Mouse (Mus musculus): ENCODE data around the gene Gm10337. TPM values are rescaled to one million over a fixed set of nuclear protein-coding genes. Genes with fewer than 3 reads are reported as not detected.

Gm10337 gene
- polyA plus RNA-seq, 1 experiment from 2014 or later, result 4.3 TPM

- H3K4me2 ChIP-seq (replicated peaks), result peak overlapping the region; percentile 71
- ATAC-seq (ENCODE audit: low FRiP score), result peak; percentile 82
- H3K9ac ChIP-seq, result peak overlapping the region; percentile 93
- peaks cover 7% of the 10 kb centered on the region for H3K4me1 ChIP-seq
- under 1% methylated on average over 30 of the region's 67 CpGs for WGBS
- no peaks in the 10 kb centered on the region for H3K9me3 ChIP-seq (replicated peaks)
- peaks cover 19% of the 10 kb centered on the region for H3K36me3 ChIP-seq
- H3K4me3 ChIP-seq, result peak overlapping the region; percentile 81
- H3K27ac ChIP-seq, result peak overlapping the region; percentile 98
- no peaks in the 10 kb centered on the region for H3K27me3 ChIP-seq
Observed at GRCm38 (mm10) chr15:102470605-102471294, 32.8 kb upstream of the Gm10337 start.

GRCm38 (mm10) chr15:102471295-102471645 is 32.3 kb upstream of the Gm10337 start:
- H3K9me3 ChIP-seq (replicated peaks), result no peaks in the 10 kb centered on the region
- H3K4me2 ChIP-seq (replicated peaks), result peak overlapping the region; percentile 71
- H3K27ac ChIP-seq, result peak overlapping the region; percentile 98
- H3K9ac ChIP-seq, result peak overlapping the region; percentile 93
- H3K4me1 ChIP-seq, result peaks cover 7% of the 10 kb centered on the region
- peak; percentile 0; the same call in 1 of the 2 replicates for ATAC-seq (ENCODE audit: low FRiP score)
- no peaks in the 10 kb centered on the region for H3K27me3 ChIP-seq
- 0% methylated on average over 10 of the region's 10 CpGs for WGBS
- H3K36me3 ChIP-seq, result peaks cover 24% of the 10 kb centered on the region
- peak overlapping the region; percentile 81 for H3K4me3 ChIP-seq

GRCm38 (mm10) chr15:102471727-102472126 is 31.8 kb upstream of the Gm10337 start:
- H3K27me3 ChIP-seq, result no peaks in the 10 kb centered on the region
- no peak for ATAC-seq (ENCODE audit: low FRiP score)
- H3K4me1 ChIP-seq, result peaks cover 7% of the 10 kb centered on the region
- peak overlapping the region; percentile 93 for H3K9ac ChIP-seq
- no peak overlapping the region for H3K27ac ChIP-seq
- H3K4me3 ChIP-seq, result peak overlapping the region; percentile 81
- H3K9me3 ChIP-seq (replicated peaks), result no peaks in the 10 kb centered on the region
- H3K36me3 ChIP-seq, result peaks cover 27% of the 10 kb centered on the region
- H3K4me2 ChIP-seq (replicated peaks), result peak overlapping the region; percentile 71

- no peak overlapping the region for H3K27ac ChIP-seq
- peaks cover 7% of the 10 kb centered on the region for H3K4me1 ChIP-seq
- WGBS, result 74% methylated on average over 2 of the region's 2 CpGs
- no peak for ATAC-seq (ENCODE audit: low FRiP score)
- H3K9ac ChIP-seq, result no peak overlapping the region
- H3K36me3 ChIP-seq, result peaks cover 35% of the 10 kb centered on the region
- H3K27me3 ChIP-seq, result no peaks in the 10 kb centered on the region
- 0 out of 2 replicates have a peak overlapping the region, but pooled peaks have one; percentile 14 for H3K4me2 ChIP-seq (replicated peaks)
- H3K9me3 ChIP-seq (replicated peaks), result no peaks in the 10 kb centered on the region
- no peak overlapping the region for H3K4me3 ChIP-seq
Observed at GRCm38 (mm10) chr15:102473246-102473645, 30.3 kb upstream of the Gm10337 start.

- no peaks in the 10 kb centered on the region for H3K9me3 ChIP-seq (replicated peaks)
- peaks cover 7% of the 10 kb centered on the region for H3K4me1 ChIP-seq
- no peak overlapping the region for H3K4me3 ChIP-seq
- no peak overlapping the region for H3K4me2 ChIP-seq (replicated peaks)
- H3K36me3 ChIP-seq, result peaks cover 46% of the 10 kb centered on the region
- 93% methylated on average over 2 of the region's 2 CpGs for WGBS
- no peak overlapping the region for H3K27ac ChIP-seq
- H3K27me3 ChIP-seq, result no peaks in the 10 kb centered on the region
- no peak overlapping the region for H3K9ac ChIP-seq
- no peak for ATAC-seq (ENCODE audit: low FRiP score)
Observed at GRCm38 (mm10) chr15:102474520-102474919, 29.0 kb upstream of the Gm10337 start.

GRCm38 (mm10) chr15:102483136-102483535 is 20.4 kb upstream of the Gm10337 start:
- H3K4me1 ChIP-seq, result no peaks in the 10 kb centered on the region
- no peak overlapping the region for H3K4me2 ChIP-seq (replicated peaks)
- H3K9ac ChIP-seq, result no peak overlapping the region
- H3K4me3 ChIP-seq, result no peak overlapping the region
- peaks cover 75% of the 10 kb centered on the region for H3K36me3 ChIP-seq
- WGBS, result 95% methylated on average over 3 of the region's 3 CpGs
- no peak for ATAC-seq (ENCODE audit: low FRiP score)
- H3K9me3 ChIP-seq (replicated peaks), result no peaks in the 10 kb centered on the region
- no peaks in the 10 kb centered on the region for H3K27me3 ChIP-seq
- no peak overlapping the region for H3K27ac ChIP-seq

GRCm38 (mm10) chr15:102485853-102486252 is 17.7 kb upstream of the Gm10337 start:
- no peaks in the 10 kb centered on the region for H3K27me3 ChIP-seq
- no peaks in the 10 kb centered on the region for H3K4me1 ChIP-seq
- no peak overlapping the region for H3K9ac ChIP-seq
- 94% methylated on average over 12 of the region's 12 CpGs for WGBS
- H3K36me3 ChIP-seq, result peaks cover 86% of the 10 kb centered on the region
- no peaks in the 10 kb centered on the region for H3K9me3 ChIP-seq (replicated peaks)
- no peak for ATAC-seq (ENCODE audit: low FRiP score)
- no peak overlapping the region for H3K4me3 ChIP-seq
- no peak overlapping the region for H3K27ac ChIP-seq
- no peak overlapping the region for H3K4me2 ChIP-seq (replicated peaks)

- no peak overlapping the region for H3K9ac ChIP-seq
- no peak overlapping the region for H3K4me2 ChIP-seq (replicated peaks)
- H3K36me3 ChIP-seq, result peaks cover 80% of the 10 kb centered on the region
- no peaks in the 10 kb centered on the region for H3K9me3 ChIP-seq (replicated peaks)
- H3K4me3 ChIP-seq, result no peak overlapping the region
- no peaks in the 10 kb centered on the region for H3K4me1 ChIP-seq
- 65% methylated on average over 1 of the region's 1 CpGs for WGBS
- no peak for ATAC-seq (ENCODE audit: low FRiP score)
- no peak overlapping the region for H3K27ac ChIP-seq
- no peaks in the 10 kb centered on the region for H3K27me3 ChIP-seq
Observed at GRCm38 (mm10) chr15:102487664-102488063, 15.9 kb upstream of the Gm10337 start.

GRCm38 (mm10) chr15:102498322-102498721 is 5.2 kb upstream of the Gm10337 start:
- 92% methylated on average over 3 of the region's 3 CpGs for WGBS

GRCm38 (mm10) chr15:102499370-102499769 is 4.2 kb upstream of the Gm10337 start:
- Histone ChIP-seq H3K4me2 (replicated peaks) (no peak overlapping the region), H3K4me3 (no peak overlapping the region), H3K9ac (no peak overlapping the region), H3K36me3 (peaks cover 88% of the 10 kb centered on the region), H3K9me3 (replicated peaks) (no peaks in the 10 kb centered on the region), H3K27ac (no peak overlapping the region), H3K4me1 (no peaks in the 10 kb centered on the region), H3K27me3 (no peaks in the 10 kb centered on the region)
- no peak for ATAC-seq (ENCODE audit: low FRiP score)
- WGBS, result 81% methylated on average over 3 of the region's 3 CpGs

More at GRCm38 (mm10) chr15:102498322-102498721, 5.2 kb upstream of the Gm10337 start:
- no peak for ATAC-seq (ENCODE audit: low FRiP score)
- H3K4me3 ChIP-seq, result no peak overlapping the region
- H3K27ac ChIP-seq, result no peak overlapping the region
- no peaks in the 10 kb centered on the region for H3K4me1 ChIP-seq
- H3K4me2 ChIP-seq (replicated peaks), result no peak overlapping the region
- H3K27me3 ChIP-seq, result no peaks in the 10 kb centered on the region
- no peak overlapping the region for H3K9ac ChIP-seq
- no peaks in the 10 kb centered on the region for H3K9me3 ChIP-seq (replicated peaks)
- peaks cover 86% of the 10 kb centered on the region for H3K36me3 ChIP-seq

- Histone ChIP-seq H3K27ac (no peak overlapping the region), H3K4me1 (no peaks in the 10 kb centered on the region)
Observed at GRCm38 (mm10) chr15:102499851-102500250, 3.7 kb upstream of the Gm10337 start.

GRCm38 (mm10) chr15:102500479-102500878 is 3.0 kb upstream of the Gm10337 start:
- WGBS, result 92% methylated on average over 5 of the region's 5 CpGs

More at GRCm38 (mm10) chr15:102499851-102500250, 3.7 kb upstream of the Gm10337 start:
- Histone ChIP-seq H3K36me3 (peaks cover 87% of the 10 kb centered on the region), H3K4me2 (replicated peaks) (no peak overlapping the region), H3K4me3 (no peak overlapping the region), H3K9ac (no peak overlapping the region), H3K27me3 (no peaks in the 10 kb centered on the region), H3K9me3 (replicated peaks) (no peaks in the 10 kb centered on the region)
- ATAC-seq (ENCODE audit: low FRiP score), result no peak
- 90% methylated on average over 6 of the region's 6 CpGs for WGBS

More at GRCm38 (mm10) chr15:102500479-102500878, 3.0 kb upstream of the Gm10337 start:
- Histone ChIP-seq H3K27ac (no peak overlapping the region), H3K36me3 (peaks cover 88% of the 10 kb centered on the region), H3K4me2 (replicated peaks) (no peak overlapping the region), H3K4me1 (no peaks in the 10 kb centered on the region), H3K4me3 (no peak overlapping the region), H3K9ac (no peak overlapping the region), H3K9me3 (replicated peaks) (no peaks in the 10 kb centered on the region), H3K27me3 (no peaks in the 10 kb centered on the region)
- ATAC-seq (ENCODE audit: low FRiP score), result no peak
